Mouse (Mus musculus) lung, postnatal 36 days (tissue): Measurements from ENCODE around the gene 1110032A03Rik.

Experiments used
- DNase-seq: peaks from one replicate; pipeline ENCODE4 v3.0.0; 2022; ENCODE audit warnings: mixed read lengths

The 1110032A03Rik gene

DNA sequence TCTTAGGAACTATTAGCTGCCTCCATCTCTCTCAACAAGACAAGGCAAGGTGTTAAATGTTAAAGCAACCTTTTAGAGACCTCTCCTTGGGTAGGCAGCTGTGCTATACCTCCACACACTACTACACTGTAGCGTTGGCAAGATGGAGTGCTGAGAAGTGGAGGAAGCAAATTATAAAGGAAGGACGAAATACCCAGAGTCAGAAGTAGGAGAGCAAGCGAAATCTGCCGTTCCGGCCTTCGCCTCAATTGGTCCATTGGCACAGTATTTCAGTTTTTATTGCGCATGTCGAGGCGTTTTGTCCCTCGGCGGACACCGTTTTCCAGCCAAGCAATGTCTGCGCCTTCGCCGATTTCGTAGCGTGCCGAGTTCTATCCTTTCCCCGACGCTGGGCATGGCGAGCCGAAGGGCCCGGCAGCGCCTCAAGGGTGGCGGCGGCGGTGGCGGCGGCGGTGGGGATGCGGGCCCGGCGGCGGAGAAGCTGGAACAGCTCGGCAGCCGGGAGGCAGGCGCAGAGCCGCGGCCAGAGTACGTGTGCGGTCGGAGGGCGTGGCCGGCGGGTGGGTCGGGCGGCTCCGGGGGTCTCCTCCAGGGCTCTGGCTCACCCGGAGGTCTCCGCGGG lies at the start of gene 1110032A03Rik, which contains the start of gene Alg9:
1110032A03Rik (minus strand) TSS at position 530 of the 622 bp plus-strand sequence.
Alg9 (plus strand) TSS at position 29 of the 622 bp plus-strand sequence.
- peak; percentile 89 for DNase-seq

DNA sequence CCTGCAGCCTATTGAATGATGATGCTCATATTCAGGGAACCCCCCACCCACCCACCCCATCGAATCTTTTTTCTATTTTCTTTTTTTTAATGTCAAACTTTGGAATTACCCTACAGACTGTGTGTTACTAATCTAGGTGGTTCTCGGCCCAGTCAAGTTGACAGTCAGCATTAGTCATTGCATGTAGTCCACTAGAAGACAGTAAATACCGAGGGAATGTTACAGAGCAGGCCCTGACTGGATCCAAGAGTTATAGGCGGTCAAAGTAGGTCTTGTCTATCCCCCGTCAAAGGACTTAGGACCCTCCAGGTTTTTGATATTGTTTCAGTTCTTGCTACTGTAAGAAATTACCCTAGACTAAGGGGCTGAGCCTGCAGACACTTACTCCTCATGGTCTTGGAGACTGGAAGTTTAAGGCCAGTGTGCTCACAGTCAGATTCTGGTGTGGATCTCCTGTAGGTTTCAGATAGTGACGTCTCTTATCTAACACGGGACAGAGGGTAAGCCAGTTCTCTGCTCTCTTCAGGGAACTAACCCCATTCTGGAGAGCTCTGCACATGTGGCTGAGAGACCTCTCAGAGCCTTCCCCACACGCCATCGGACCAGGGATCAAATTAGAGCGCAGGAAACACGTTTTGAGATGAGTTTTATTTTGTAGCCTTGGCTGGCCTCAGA lies 48.6 kb upstream of the 1110032A03Rik start:
- no peak for DNase-seq

- no peak for DNase-seq
Measured at GRCm38 (mm10) chr9:50822216-50822615, 46.9 kb upstream of the 1110032A03Rik start.

GRCm38 (mm10) chr9:50821651-50822050 lies 46.3 kb upstream of the 1110032A03Rik start:
- no peak for DNase-seq

DNA sequence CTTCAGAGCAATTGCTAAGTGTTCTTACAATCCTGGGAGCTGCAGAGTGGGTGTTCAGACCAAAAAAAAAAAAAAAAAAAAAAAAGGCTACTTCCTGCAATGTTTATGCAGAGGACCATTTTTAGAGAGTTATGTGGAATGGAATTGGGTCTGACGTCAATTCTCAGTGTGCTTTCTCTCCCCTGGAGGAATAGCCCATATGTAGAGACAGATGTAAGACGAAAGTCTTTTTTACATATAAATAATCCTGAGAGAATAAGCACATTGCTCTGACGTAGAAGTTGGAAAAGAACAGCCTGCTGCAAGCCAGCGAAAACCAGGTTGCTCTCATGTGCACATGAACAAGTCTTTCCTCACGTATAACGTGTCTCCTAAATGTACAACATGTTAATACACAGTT lies 44.4 kb upstream of the 1110032A03Rik start:
- no peak for DNase-seq

- peak; percentile 28 for DNase-seq
Measured at GRCm38 (mm10) chr9:50818050-50818449, 42.7 kb upstream of the 1110032A03Rik start.

DNA sequence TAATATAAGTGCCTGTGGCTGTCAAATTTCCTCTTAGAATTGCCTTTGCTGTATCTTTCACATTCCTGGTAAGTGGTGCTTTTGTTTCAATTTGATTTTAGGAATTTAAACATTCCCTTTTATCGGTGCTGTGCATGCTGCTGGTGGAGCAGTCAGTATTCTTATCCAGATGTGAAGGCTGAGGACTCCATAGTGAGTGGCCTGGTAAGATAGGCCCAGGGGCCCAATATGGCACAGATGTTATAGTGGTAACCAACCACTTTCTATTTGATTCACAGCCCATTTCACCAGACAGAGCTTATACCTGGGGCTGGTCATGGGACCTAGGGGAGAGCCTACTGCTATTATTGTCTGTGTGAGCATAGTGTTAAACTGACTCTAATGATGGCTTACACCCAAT lies 41.2 kb upstream of the 1110032A03Rik start:
- no peak for DNase-seq

GRCm38 (mm10) chr9:50815666-50816065 lies 40.3 kb upstream of the 1110032A03Rik start:
- no peak for DNase-seq

- no peak for DNase-seq
Measured at GRCm38 (mm10) chr9:50813796-50814195, 38.5 kb upstream of the 1110032A03Rik start.

DNA sequence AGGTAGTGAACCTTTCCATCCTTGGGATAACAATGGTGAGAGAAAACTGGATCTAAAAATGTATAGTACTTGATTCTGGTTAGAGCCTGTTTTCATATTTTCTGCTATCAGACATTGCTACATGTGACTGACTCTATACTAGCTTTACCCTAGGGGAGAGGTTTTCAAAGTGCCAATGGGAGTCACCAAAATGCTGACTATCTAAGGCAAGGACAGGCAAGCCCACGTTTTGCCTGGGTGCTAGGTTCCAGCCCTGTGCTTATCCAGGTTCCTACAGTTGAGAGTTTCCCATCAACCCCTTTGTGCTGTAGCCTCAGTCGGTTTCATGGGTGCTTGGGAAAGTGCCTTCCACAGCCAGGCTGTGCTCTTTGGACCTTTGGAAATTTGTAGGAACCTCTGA lies 36.4 kb upstream of the 1110032A03Rik start:
- no peak for DNase-seq

- no peak for DNase-seq
Measured at GRCm38 (mm10) chr9:50811187-50811586, 35.9 kb upstream of the 1110032A03Rik start.

DNA sequence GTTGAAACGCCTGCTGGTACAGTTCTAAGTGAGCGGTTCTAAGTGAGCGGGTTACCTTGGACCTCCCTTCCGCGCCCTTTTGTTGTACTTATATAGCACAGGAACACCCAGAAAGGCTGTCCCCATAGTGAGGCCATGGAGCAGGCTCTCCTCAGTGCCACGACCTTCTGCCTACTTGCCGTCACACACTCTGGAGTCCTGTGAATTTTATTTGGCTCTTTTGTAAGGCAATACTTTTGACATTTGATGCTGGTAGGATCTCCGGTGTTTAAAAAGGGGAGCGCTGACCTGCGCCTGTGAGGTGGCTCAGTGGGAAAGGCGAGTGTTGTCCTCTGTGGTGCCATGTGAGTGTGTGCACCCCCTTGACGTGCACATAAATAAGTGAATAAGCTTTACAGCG lies 33.8 kb upstream of the 1110032A03Rik start:
- no peak for DNase-seq

GRCm38 (mm10) chr9:50808471-50808870 lies 33.2 kb upstream of the 1110032A03Rik start:
- DNase-seq: peak; percentile 59

DNA sequence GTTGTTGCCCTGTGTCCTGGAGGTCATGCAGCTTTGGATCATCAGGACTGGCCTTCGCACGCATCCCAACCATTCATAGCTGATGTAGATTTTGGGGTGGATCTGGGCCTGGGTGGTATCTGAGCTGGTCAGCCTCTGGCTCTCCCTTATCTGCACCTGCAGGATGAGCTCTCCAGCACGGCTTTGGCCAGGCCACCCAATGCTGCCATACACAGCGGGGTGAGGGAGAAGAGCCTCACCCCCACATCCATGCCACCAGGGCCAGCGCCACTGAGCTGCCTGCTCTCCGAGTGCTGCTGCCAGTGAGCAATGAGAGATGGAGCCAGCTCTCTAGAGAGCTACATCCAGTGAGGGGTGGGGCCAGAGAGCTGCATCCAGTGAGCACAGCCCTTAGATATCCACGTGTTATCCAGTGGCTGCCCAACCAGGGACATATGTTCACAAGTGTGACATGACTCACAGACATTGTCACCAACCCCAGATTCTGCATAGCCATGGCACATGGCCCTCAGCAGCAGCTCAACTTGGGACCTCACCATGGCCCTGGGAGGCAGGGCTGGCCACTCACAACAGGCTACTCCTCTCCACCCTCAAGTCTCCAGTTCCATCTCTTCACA lies 27.8 kb upstream of the 1110032A03Rik start:
- no peak for DNase-seq

DNA sequence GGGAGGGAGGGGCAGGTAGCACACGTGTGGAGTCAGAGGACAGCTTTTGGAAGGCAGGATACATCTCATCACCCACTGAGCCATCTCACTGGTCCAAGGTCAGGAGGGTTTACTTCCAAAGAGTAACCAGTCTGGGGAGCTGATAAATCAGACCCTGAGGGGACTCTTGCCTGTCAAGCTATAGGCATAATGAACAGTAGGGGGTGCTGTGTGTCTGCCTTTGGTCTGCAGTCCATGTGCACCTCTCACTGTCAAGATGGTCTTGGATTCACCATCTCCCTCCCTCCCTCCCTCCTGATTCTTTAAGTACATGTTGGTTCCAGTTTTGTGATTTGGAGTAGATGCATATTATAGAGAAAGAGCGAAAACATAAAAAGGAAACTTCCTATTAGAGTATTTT lies 25.7 kb upstream of the 1110032A03Rik start:
- peak; percentile 83 for DNase-seq

GRCm38 (mm10) chr9:50798368-50798767 lies 23.0 kb upstream of the 1110032A03Rik start:
- peak; percentile 82 for DNase-seq

GRCm38 (mm10) chr9:50797641-50798040 lies 22.3 kb upstream of the 1110032A03Rik start:
- no peak for DNase-seq

GRCm38 (mm10) chr9:50796776-50797175 lies 21.5 kb upstream of the 1110032A03Rik start:
- DNase-seq: no peak

DNA sequence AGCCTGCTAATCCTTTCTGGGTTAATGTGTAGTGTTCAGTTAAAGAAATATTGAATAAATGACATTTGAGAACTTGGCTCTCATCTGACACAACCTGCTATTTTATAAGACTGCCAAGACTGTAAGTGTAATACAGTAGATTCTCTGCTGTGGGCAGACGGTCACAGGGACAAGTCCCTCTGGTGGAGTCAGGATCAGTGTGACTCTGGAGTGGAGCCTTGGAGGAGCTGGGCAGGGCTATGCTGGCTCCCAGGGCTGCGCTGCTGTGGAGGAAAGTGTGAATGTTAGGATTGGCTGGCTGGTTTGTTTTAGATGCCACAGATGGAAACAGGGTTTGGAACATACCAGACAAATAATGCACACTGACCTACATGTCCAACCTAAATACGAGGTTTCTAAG lies 19.9 kb upstream of the 1110032A03Rik start:
- DNase-seq: no peak

GRCm38 (mm10) chr9:50782155-50782554 lies 6.8 kb upstream of the 1110032A03Rik start:
- peak; percentile 50 for DNase-seq

GRCm38 (mm10) chr9:50776162-50776760 lies 941 bp upstream of the 1110032A03Rik start:
- DNase-seq: no peak

DNA sequence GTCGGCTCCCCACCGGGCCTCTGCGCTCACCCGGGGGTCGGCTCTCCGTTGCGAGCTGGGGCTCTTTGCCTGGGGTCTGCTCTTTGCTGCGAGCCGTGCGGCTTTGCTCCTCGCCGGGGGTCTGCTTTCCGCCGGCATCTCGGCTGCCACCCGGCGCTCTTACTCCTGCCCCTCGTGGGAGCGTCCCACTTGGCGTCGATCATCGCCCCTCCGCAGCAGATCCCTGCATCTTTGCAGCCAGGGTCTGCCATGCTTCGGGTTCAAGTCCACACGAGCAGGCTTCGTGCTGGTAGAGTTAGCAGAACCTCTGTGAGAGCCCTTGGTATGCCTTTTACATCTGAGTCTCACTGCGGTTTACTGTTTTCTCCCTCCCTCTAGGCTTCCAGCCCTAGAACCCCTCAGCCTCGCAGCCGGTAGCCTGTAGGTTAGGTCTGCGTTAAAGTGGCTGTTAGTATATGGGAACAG lies 374 bp upstream of the 1110032A03Rik start:
- DNase-seq: no peak

- DNase-seq: no peak
Measured at GRCm38 (mm10) chr9:50774026-50774462, 1.3 kb downstream of the 1110032A03Rik start.
